Mouse (Mus musculus) embryonic stem cell, embryonic (primary cell): ENCODE data around the gene Gm527.

Experiments used
- CTCF ChIA-PET, 4 experiments: fragments of 300-600 bp in 2 of 4; fragments of 350-600 bp in 2 of 4; sonication (Branson Sonifier 250); formaldehyde crosslinking; loops; one replicate each; lab custom pipeline; 2022; ENCODE audit warnings: inconsistent platforms in 2 of 4; lab: Charles Lee
- POLR2A ChIA-PET, 4 experiments: fragments of 300-600 bp in 2 of 4; fragments of 350-600 bp in 2 of 4; sonication (Branson Sonifier 250); formaldehyde crosslinking; loops; one replicate each; lab custom pipeline; 2022; ENCODE audit warnings: antibody characterized with exemption in 4 of 4, inconsistent platforms in 1 of 4; lab: Charles Lee

Gene Gm527

GRCm38 (mm10) chr12:64917578-64918471 lies at the start of gene Gm527:
Gene Gm527 (plus strand): TSS chr12:64917906.
- CTCF ChIA-PET = interaction anchor here in 2 of 4 experiments (0.6 to 1.2 kb wide), 2 partner anchors 10 to 21 kb away, joined by 3 read pairs; no protein-coding TSS in a partner anchor

GRCm38 (mm10) chr12:64871103-64871502 lies 46.6 kb upstream of the Gm527 start:
- CTCF ChIA-PET = no interaction called here
- POLR2A ChIA-PET = no interaction called here

More at GRCm38 (mm10) chr12:64917578-64918471, at the start of gene Gm527:
- POLR2A ChIA-PET = interaction anchor here in 3 of 4 experiments (0.5 to 1.5 kb wide), 6 partner anchors 8 to 1421 kb away, joined by 3 to 6 read pairs (median 3); partner anchors contain the start of gene Prpf39 (in 1 of the 3)

GRCm38 (mm10) chr12:64897060-64897730 lies 20.5 kb upstream of the Gm527 start:
- CTCF ChIA-PET = interaction anchor here (0.5 to 1.5 kb wide), 11 partner anchors 11 to 1028 kb away, joined by 3 to 8 read pairs (median 3); no protein-coding TSS in a partner anchor
- POLR2A ChIA-PET = interaction anchor here in 1 of 4 experiments (0.6 kb wide), 1 partner anchor 13 kb away, joined by 3 read pairs; no protein-coding TSS in a partner anchor

- ChIA-PET POLR2A (no interaction called here), CTCF (no interaction called here)
These were observed 15.2 kb upstream of the Gm527 start for GRCm38 (mm10) chr12:64902506-64902905.

GRCm38 (mm10) chr12:64903186-64903585 lies 14.5 kb upstream of the Gm527 start:
- CTCF ChIA-PET = no interaction called here
- POLR2A ChIA-PET = no interaction called here

GRCm38 (mm10) chr12:64912996-64913395 lies 4.7 kb upstream of the Gm527 start:
- POLR2A ChIA-PET = no interaction called here
- CTCF ChIA-PET = no interaction called here

- POLR2A ChIA-PET = no interaction called here
- CTCF ChIA-PET = interaction anchor here in 1 of 4 experiments (1.2 kb wide), 1 partner anchor 20 kb away, joined by 3 read pairs; no protein-coding TSS in a partner anchor
These were observed 971 bp upstream of the Gm527 start for GRCm38 (mm10) chr12:64916735-64917134.

GRCm38 (mm10) chr12:64937493-64937892 lies 19.8 kb downstream of the Gm527 start:
- ChIA-PET POLR2A (no interaction called here), CTCF (no interaction called here)

- ChIA-PET POLR2A (interaction anchor here in 1 of 4 experiments (1.0 kb wide), 1 partner anchor 154 kb away, joined by 3 read pairs; no protein-coding TSS in a partner anchor), CTCF (no interaction called here)
These were observed 46.9 kb downstream of the Gm527 start for GRCm38 (mm10) chr12:64964560-64964959.

GRCm38 (mm10) chr12:64965124-64966026 lies 47.7 kb downstream of the Gm527 start, which contains the start of the genes Klhl28 and Togaram1:
Gene Klhl28 (minus strand): TSS chr12:64965534.
Gene Togaram1 (plus strand): TSS chr12:64965804.
- ChIA-PET CTCF (interaction anchor here in 1 of 4 experiments (0.5 kb wide), 1 partner anchor 68 kb away, joined by 3 read pairs; no protein-coding TSS in a partner anchor), POLR2A (interaction anchor here in 3 of 4 experiments (1.0 to 2.7 kb wide), 13 partner anchors 15 to 154 kb away, joined by 3 to 18 read pairs (median 5); partner anchors contain the start of genes Fancm (in 2 of the 3), Fkbp3 (in 1 of the 3) and Prpf39 (in 1 of the 3))

GRCm38 (mm10) chr12:64966101-64966631 lies 48.5 kb downstream of the Gm527 start:
- POLR2A ChIA-PET = interaction anchor here in 3 of 4 experiments (1.0 to 2.7 kb wide), 17 partner anchors 10 to 153 kb away, joined by 3 to 18 read pairs (median 4); partner anchors contain the start of genes Fancm (in 2 of the 3), Prpf39 (in 2 of the 3) and Fkbp3 (in 1 of the 3)
- CTCF ChIA-PET = interaction anchor here in 1 of 4 experiments (0.5 kb wide), 1 partner anchor 69 kb away, joined by 3 read pairs; no protein-coding TSS in a partner anchor

- POLR2A ChIA-PET = interaction anchor here in 3 of 4 experiments (0.7 to 2.7 kb wide), 23 partner anchors 9 to 152 kb away, joined by 3 to 18 read pairs (median 4); partner anchors contain the start of genes Fancm (in 3 of the 3), Prpf39 (in 2 of the 3) and Fkbp3 (in 1 of the 3)
- CTCF ChIA-PET = no interaction called here
These were observed 49.1 kb downstream of the Gm527 start for GRCm38 (mm10) chr12:64966652-64967435.

GRCm38 (mm10) chr12:64967470-64967869 lies 49.8 kb downstream of the Gm527 start:
- ChIA-PET POLR2A (interaction anchor here in 2 of 4 experiments (0.8 to 2.7 kb wide), 14 partner anchors 9 to 185 kb away, joined by 3 to 9 read pairs (median 4); partner anchors contain the start of genes Fancm (in 1 of the 2) and Prpf39 (in 1 of the 2)), CTCF (no interaction called here)

GRCm38 (mm10) chr12:64968067-64968466 lies 50.4 kb downstream of the Gm527 start:
- ChIA-PET POLR2A (interaction anchor here in 1 of 4 experiments (0.7 to 2.7 kb wide), 5 partner anchors 13 to 184 kb away, joined by 3 to 9 read pairs (median 4); partner anchors contain the start of gene Fancm), CTCF (interaction anchor here in 1 of 4 experiments (0.6 kb wide), 1 partner anchor 35 kb away, joined by 4 read pairs; no protein-coding TSS in a partner anchor)

- ChIA-PET POLR2A (interaction anchor here in 1 of 4 experiments (2.3 kb wide), 1 partner anchor 9 kb away, joined by 8 read pairs; no protein-coding TSS in a partner anchor), CTCF (no interaction called here)
These were observed 53.7 kb downstream of the Gm527 start for GRCm38 (mm10) chr12:64971399-64971798.

- ChIA-PET CTCF (no interaction called here), POLR2A (no interaction called here)
These were observed 54.4 kb downstream of the Gm527 start for GRCm38 (mm10) chr12:64972063-64972462.
